8 mouse cellular contexts compared by ENCODE assay signal in the genomic region with DNA sequence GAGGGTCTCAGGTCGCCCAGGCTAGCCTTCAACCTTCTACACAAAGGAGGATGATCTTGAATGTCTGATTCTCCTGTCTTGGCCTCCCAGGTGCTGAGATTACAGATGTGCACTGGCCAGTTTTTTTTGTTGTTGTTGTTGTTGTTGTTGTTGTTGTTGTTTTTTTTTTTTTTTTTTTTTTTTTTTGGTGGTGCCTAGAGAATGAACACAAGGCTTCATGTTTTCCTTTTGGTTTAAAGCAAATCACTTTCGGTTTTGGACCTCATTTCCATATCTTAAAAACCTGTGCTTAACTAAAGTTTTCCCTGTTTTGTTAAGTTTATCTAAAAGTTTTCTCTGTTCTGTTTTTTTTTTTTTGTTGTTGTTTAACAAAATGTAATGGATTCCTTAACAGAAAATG. TPM values are rescaled to one million over a fixed set of nuclear protein-coding genes. Genes with fewer than 3 reads are reported as not detected.
A peak's percentile ranks its signal among the peaks of the same experiment; 100 is the strongest.
DNase-seq lines count a peak whose midpoint lies in the region; ATAC-seq and TF ChIP-seq lines count a peak whose summit lies in the region.

No protein-coding gene starts in this region.

- no peak for TF ChIP-seq CTCF in ES-Bruce4 (IDR thresholded peaks at IDR 0.05; ENCODE audit: low read depth, low read length)

- peaks cover 45% of the 10 kb centered on the region for H3K36me3 ChIP-seq in heart, embryonic 14.5 days (ENCODE audit: control insufficient read depth, insufficient read depth, low read length)
- peaks cover 39% of the 10 kb centered on the region for H3K36me3 ChIP-seq in ES-Bruce4 (ENCODE audit: control insufficient read depth, insufficient read depth, low read length, poor library complexity, severe bottlenecking)
- peaks cover 48% of the 10 kb centered on the region for H3K36me3 ChIP-seq in hindbrain, embryonic 10.5 days
- H3K36me3 ChIP-seq in midbrain, embryonic 10.5 days = peaks cover 45% of the 10 kb centered on the region

- DNase-seq in heart, adult 9 months (ENCODE audit: low spot score in 2 of 2) = no peak
- no peak for DNase-seq in hindbrain, embryonic 10.5 days (ENCODE audit: low spot score)
- no peak for DNase-seq in midbrain, embryonic 10.5 days (ENCODE audit: low spot score)
- no peak for DNase-seq in urinary bladder, postnatal 36 days (ENCODE audit: low spot score in 2 of 2)
- DNase-seq in cerebellum, adult 8-10 months = no peak
- DNase-seq in embryo, embryonic 9.5 days (ENCODE audit: extremely low spot score) = no peak

- H3K4me1 ChIP-seq in heart, embryonic 14.5 days (ENCODE audit: control insufficient read depth in 2 of 2, insufficient read depth in 2 of 2, low read length in 2 of 2) = peaks cover 8 to 43% of the 10 kb centered on the region in 2 experiments
- H3K4me1 ChIP-seq in ES-Bruce4 (ENCODE audit: control insufficient read depth, insufficient read depth, low read length) = peaks cover 2% of the 10 kb centered on the region
- peaks cover 52% of the 10 kb centered on the region for H3K4me1 ChIP-seq in hindbrain, embryonic 10.5 days (replicated peaks)
- H3K4me1 ChIP-seq in midbrain, embryonic 10.5 days = peaks cover 54% of the 10 kb centered on the region

- TF ChIP-seq EP300 in ES-Bruce4 (IDR thresholded peaks at IDR 0.05; ENCODE audit: insufficient read depth, low read depth, low read length) = no peak

- no peak for ATAC-seq in heart, embryonic 14.5 days (ENCODE audit: insufficient number of reproducible peaks, insufficient read depth, low FRiP score, low read depth)

- H3K4me3 ChIP-seq in heart, embryonic 14.5 days (ENCODE audit: control insufficient read depth in 1 of 2, insufficient read depth in 1 of 2, low read depth in 1 of 2, low read length in 2 of 2) = peak overlapping the region; percentile 81 to 97
- H3K4me3 ChIP-seq in ES-Bruce4 (ENCODE audit: low read depth, low read length) = peak overlapping the region; percentile 70
- H3K4me3 ChIP-seq in hindbrain, embryonic 10.5 days = peak overlapping the region; percentile 72
- H3K4me3 ChIP-seq in midbrain, embryonic 10.5 days = peak overlapping the region; percentile 89

- H3K9me3 ChIP-seq in heart, embryonic 14.5 days (ENCODE audit: control insufficient read depth, low read length) = no peaks in the 10 kb centered on the region
- H3K9me3 ChIP-seq in ES-Bruce4 (replicated peaks; ENCODE audit: control insufficient read depth, insufficient read depth, low read length, poor library complexity, severe bottlenecking) = no peaks in the 10 kb centered on the region
- H3K9me3 ChIP-seq in hindbrain, embryonic 10.5 days = no peaks in the 10 kb centered on the region
- H3K9me3 ChIP-seq in midbrain, embryonic 10.5 days (replicated peaks) = no peaks in the 10 kb centered on the region

- 7% methylated on average over 2 of the region's 2 CpGs for WGBS in heart, embryonic 14.5 days
- 14% methylated on average over 2 of the region's 2 CpGs for WGBS in hindbrain, embryonic 10.5 days
- WGBS in midbrain, embryonic 10.5 days = 3% methylated on average over 2 of the region's 2 CpGs

- H3K4me2 ChIP-seq in heart, embryonic 14.5 days (ENCODE audit: low read length) = peak overlapping the region; percentile 98

- no peaks in the 10 kb centered on the region for H3K27me3 ChIP-seq in heart, embryonic 14.5 days (ENCODE audit: control insufficient read depth, insufficient read depth, low read length)
- H3K27me3 ChIP-seq in ES-Bruce4 (ENCODE audit: control insufficient read depth, insufficient read depth, low read length, poor library complexity, severe bottlenecking) = no peaks in the 10 kb centered on the region
- no peaks in the 10 kb centered on the region for H3K27me3 ChIP-seq in hindbrain, embryonic 10.5 days (ENCODE audit: insufficient read depth, poor library complexity, severe bottlenecking)
- H3K27me3 ChIP-seq in midbrain, embryonic 10.5 days (ENCODE audit: low read depth, poor library complexity, severe bottlenecking) = no peaks in the 10 kb centered on the region

- H3K27ac ChIP-seq in heart, embryonic 14.5 days (replicated peaks in 1 of 2; ENCODE audit: control insufficient read depth in 1 of 2, insufficient read depth in 1 of 2, low read depth in 2 of 2, low read length in 2 of 2) = 0 out of 4 replicates have a peak overlapping the region, but pooled peaks of 1 of the 2 experiments have one; percentile 12
- no peak overlapping the region for H3K27ac ChIP-seq in ES-Bruce4 (ENCODE audit: insufficient read depth, low read length)
- H3K27ac ChIP-seq in hindbrain, embryonic 10.5 days = peak overlapping the region; percentile 99
- peak overlapping the region; percentile 96 for H3K27ac ChIP-seq in midbrain, embryonic 10.5 days (replicated peaks)

- TF ChIP-seq POLR2A in ES-Bruce4 (IDR thresholded peaks at IDR 0.05; ENCODE audit: insufficient read depth, low read length) = no peak

- peak overlapping the region; percentile 95 for H3K9ac ChIP-seq in heart, embryonic 14.5 days (ENCODE audit: low read length)
- peak overlapping the region; percentile 95 for H3K9ac ChIP-seq in ES-Bruce4 (ENCODE audit: low read depth, poor library complexity, severe bottlenecking)

RNA-seq across cellular contexts. Expression of gene Alkbh5, which starts 3.4 kb away (rescaled TPM):
- polyA plus RNA-seq in heart, embryonic 14.5 days (2014; fragmentation: Nextera tagmentation; extraction: Ambion mirVana) = 33.9 and 39.3 TPM in 2 replicates
- 46.6 and 52.1 TPM in 2 replicates for polyA plus RNA-seq in ES-Bruce4 (2011; ENCODE audit: insufficient read depth, insufficient read length, low read depth, missing spikeins)
- 31.9 and 33.8 TPM in 2 replicates for polyA plus RNA-seq in hindbrain, embryonic 10.5 days (2016; fragmentation: Nextera tagmentation; extraction: Ambion mirVana)
- polyA plus RNA-seq in midbrain, embryonic 10.5 days (2016; fragmentation: Nextera tagmentation; extraction: Ambion mirVana) = 34.4 TPM in 2 replicates
